Mouse (Mus musculus) embryo, embryonic 11.5 days (tissue): ENCODE results near the gene Uchl3.
A peak's percentile ranks its signal among the peaks of the same experiment; 100 is the strongest.

Experiments used
- DNase-seq: peaks from one replicate; pipeline ENCODE4 v3.0.0-alpha.2; 2012; ENCODE audit warnings: low read depth, low spot score

Uchl3 gene

GRCm38 (mm10) chr14:101666536-101666935, 12.8 kb downstream of the Uchl3 start:
- no peak for DNase-seq

DNA sequence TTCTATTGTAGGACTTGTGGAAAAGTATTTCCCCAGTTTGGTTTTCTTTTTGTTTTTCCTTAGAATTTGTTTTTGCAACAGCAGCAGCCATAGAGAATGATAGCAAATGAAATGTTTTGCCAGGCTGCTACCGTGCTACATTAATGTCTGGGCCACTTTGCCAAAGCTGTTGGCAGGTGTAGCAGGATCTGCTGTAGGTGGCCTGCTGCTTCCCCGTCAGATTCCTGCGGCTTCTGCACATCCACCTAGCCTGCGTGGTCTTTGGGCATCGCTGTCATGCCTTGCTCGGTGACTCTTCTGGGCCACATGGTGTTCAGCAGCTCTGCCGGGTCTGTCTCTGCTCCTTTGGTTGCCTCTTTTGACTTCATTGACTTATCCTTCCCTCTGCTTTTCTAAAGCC, 14.9 kb downstream of the Uchl3 start:
- no peak for DNase-seq

DNA sequence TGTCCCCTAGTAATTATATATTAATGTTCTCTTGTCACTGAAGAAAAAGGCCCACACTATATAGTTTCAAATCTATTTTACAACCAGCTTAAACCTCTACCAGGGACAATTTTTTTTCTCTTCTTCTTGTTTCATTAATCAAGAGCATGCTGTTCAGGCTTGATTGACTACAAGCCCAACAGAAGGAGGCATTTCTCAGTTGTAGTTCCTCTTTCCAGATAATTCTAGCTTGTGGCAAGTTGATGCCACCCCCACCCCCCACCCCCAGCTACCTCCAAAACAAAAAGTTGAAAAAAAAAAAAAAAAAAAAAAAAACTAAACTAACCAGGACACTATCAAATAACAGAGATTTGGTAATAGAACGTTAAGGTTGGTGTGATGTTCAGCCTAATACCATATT, 18.5 kb downstream of the Uchl3 start:
- no peak for DNase-seq

DNA sequence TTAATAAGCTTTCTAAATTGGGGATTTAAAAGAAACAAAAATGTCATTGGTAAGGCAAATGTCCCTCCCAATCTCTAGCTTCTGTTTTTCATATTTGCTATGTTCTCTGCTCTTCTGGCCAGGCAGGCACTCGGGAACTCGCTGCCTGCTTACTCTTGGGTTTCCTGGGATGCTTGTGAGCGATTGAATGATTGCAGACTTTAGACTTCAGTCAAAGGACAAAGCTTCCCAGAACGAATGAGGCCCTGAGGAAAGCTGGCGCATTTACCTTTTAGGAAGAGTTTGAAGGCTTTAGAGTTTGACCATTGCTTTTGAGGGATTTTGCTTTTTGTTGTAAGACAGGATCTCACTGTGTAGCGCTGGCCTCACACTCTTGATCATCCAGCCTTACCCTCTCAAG, 33.9 kb downstream of the Uchl3 start:
- DNase-seq, result no peak

DNA sequence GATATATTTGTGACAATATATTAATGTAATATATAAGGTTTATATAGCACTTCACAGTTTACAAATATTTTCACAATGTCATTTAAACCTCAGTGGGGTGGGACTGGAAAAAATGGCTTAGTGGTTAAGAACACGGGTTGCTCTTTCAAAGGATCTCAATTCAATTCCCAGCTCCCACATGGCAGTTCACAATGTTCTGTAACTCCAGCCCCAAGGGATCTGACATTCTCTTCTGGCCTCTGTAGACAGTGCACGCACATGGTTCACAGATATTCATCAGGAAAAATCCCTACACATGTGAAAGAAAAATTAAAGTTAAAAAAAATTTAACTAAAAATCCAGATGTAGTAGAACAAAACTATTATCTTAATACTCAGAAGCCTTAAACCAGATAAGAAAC, 34.6 kb downstream of the Uchl3 start:
- DNase-seq, result no peak

DNA sequence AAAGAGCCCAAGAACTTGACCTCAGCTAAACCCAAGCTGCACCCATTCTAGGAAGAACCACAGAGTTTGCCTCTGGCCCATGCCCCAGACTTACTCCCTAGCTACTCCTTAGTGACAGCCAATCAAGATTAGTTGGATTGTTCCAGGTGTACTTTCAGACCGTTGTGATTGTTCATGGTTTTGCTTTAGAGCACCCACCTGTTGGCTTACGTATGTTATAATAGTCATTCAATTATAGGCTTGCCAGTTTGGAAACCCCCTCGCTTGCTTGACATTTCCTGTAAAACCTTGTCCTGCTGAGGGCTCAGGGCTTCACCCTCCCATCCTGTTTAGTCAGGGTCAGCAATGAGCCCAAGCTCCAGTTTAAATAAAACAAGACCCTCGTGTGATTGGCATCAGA, 50.7 kb downstream of the Uchl3 start:
- DNase-seq, result no peak

- no peak for DNase-seq
These were observed 53.3 kb downstream of the Uchl3 start for GRCm38 (mm10) chr14:101707088-101707487.

DNA sequence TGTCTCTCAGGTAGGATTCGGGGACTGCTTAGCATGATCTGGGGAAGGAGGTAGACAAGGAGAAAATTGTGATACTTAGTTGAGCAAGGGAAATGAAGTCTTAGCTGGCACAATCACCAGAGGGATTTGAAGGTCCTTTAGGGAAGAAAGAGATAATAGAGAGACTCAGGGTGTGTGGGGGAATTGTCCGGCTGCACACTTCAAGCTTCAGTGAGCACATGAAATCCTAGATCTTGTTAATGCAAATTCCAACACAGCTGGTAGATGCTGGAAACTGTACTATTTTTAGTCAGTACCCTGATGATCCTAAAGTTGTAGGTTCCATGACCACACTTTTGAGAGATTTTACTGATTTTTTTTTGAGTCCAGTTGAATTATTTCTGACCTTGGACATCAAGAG, 60.6 kb downstream of the Uchl3 start:
- DNase-seq, result no peak

GRCm38 (mm10) chr14:101729237-101729971, 75.6 kb downstream of the Uchl3 start, which contains the start of the genes Gm9922 and Lmo7:
Gene Gm9922 (minus strand): TSS chr14:101729814.
Gene Lmo7 (plus strand): TSS chr14:101729957.
- peak; percentile 36 for DNase-seq

GRCm38 (mm10) chr14:101729972-101730692, 76.4 kb downstream of the Uchl3 start:
- DNase-seq, result no peak

DNA sequence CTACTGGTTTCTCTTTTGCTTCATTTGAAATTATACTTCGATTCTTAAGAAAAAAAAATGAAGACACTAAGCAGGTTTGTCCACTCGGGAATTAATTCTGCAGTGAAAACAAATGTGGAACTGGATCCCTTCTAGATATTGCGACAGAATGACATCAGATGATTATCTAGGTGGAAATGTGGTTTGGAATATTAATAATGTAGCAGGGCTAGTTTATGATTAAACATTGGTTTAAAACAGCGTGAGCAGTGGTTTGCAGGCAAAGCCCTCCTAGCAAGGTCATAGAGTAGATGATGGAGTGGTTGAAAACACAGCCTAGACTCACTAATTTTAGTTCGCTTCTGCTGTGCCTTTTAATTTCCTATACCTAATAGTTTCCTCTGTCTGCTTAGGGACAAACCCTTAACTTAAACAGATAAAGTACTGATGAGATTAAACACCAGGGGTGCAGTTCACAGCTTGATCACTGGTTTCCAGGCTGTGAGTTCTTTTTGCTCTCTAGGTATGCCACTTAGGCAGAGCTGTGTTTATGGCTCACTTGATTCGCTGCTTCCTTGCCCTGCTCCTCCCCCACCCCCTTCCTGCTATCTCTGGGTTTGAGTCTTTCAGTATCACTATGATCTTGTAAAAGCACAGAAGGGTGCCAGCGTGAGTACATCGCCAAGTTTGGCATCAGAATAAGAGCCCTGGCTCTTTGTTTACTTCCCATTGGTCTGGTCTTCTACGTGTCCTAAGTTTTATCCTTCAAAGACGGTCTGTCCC, 80.0 kb downstream of the Uchl3 start:
- no peak for DNase-seq

GRCm38 (mm10) chr14:101737501-101737900, 83.7 kb downstream of the Uchl3 start:
- no peak for DNase-seq
